Mouse (Mus musculus): ENCODE results near the gene Lzts2. TPM values are rescaled to one million over a fixed set of nuclear protein-coding genes. Genes with fewer than 3 reads are reported as not detected.
"Not testable (repeated sequence)": the region's sequence is repeated elsewhere in the genome, so short reads cannot be mapped to it uniquely, and the experiment has no call there.

The Lzts2 gene
- polyA plus RNA-seq, 1 experiment from 2014 or later = 29.1 TPM

DNA sequence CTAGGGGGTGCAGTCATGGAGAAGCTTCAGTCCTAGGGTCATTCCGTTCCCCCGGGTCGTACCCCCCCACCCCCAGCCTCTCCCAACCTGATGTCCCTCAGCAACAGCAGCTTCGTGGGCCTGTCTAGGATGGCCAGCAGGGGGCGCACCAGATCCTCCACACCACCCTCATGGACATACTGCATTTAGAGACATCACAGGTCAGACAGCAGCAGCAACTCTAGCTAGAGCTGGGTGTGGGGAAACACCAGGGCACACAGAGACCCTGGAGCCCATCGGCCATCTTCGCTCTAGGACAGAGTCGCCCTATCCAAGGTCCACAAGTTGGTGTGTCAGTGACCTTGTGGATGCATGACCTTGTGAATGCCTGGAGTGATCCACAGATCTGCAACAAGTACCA, 15.9 kb downstream of the Lzts2 start:
- Histone ChIP-seq H3K36me3 (peaks cover 34% of the 10 kb centered on the region), H3K4me3 (no peak overlapping the region), H3K9me3 (no peaks in the 10 kb centered on the region), H3K27ac (replicated peaks) (no peak overlapping the region), H3K4me1 (replicated peaks) (peaks cover 44% of the 10 kb centered on the region), H3K4me2 (no peak overlapping the region), H3K9ac (no peak overlapping the region), H3K27me3 (no peaks in the 10 kb centered on the region)
- ATAC-seq (ENCODE audit: low read depth) = no peak
- WGBS = 37% methylated on average over 8 of the region's 8 CpGs

- WGBS = 38% methylated on average over 20 of the region's 20 CpGs
- peak overlapping the region; percentile 22; the same call in 1 of the 2 replicates for H3K9ac ChIP-seq
- peak; percentile 48 for ATAC-seq (ENCODE audit: low read depth)
Observed at GRCm38 (mm10) chr19:45030746-45031693, 16.8 kb downstream of the Lzts2 start.

GRCm38 (mm10) chr19:45031780-45032179, 17.6 kb downstream of the Lzts2 start:
- peak; percentile 46; the same call in 1 of the 2 replicates for ATAC-seq (ENCODE audit: low read depth)
- Histone ChIP-seq H3K9ac (no peak overlapping the region), H3K36me3 (peaks cover 18% of the 10 kb centered on the region), H3K9me3 (no peaks in the 10 kb centered on the region), H3K4me3 (no peak overlapping the region), H3K27ac (replicated peaks) (no peak overlapping the region), H3K4me1 (replicated peaks) (peaks cover 44% of the 10 kb centered on the region), H3K4me2 (no peak overlapping the region), H3K27me3 (no peaks in the 10 kb centered on the region)
- WGBS = 20% methylated on average over 4 of the region's 4 CpGs

More at GRCm38 (mm10) chr19:45030746-45031693, 16.8 kb downstream of the Lzts2 start:
- Histone ChIP-seq H3K27me3 (no peaks in the 10 kb centered on the region), H3K4me1 (replicated peaks) (peaks cover 44% of the 10 kb centered on the region), H3K36me3 (peaks cover 25% of the 10 kb centered on the region), H3K4me3 (no peak overlapping the region), H3K27ac (replicated peaks) (no peak overlapping the region), H3K4me2 (peak overlapping the region; percentile 41), H3K9me3 (no peaks in the 10 kb centered on the region)

- H3K9ac ChIP-seq = 0 out of 2 replicates have a peak overlapping the region, but pooled peaks have one; percentile 22
- no peak overlapping the region for H3K27ac ChIP-seq (replicated peaks)
- H3K4me1 ChIP-seq (replicated peaks) = peaks cover 38% of the 10 kb centered on the region
- H3K9me3 ChIP-seq = no peaks in the 10 kb centered on the region
- no peaks in the 10 kb centered on the region for H3K27me3 ChIP-seq
- H3K36me3 ChIP-seq = peaks cover 8% of the 10 kb centered on the region; the same call in 1 of the 2 replicates
- WGBS = 51% methylated on average over 17 of the region's 17 CpGs
- H3K4me3 ChIP-seq = no peak overlapping the region
- no peak for ATAC-seq (ENCODE audit: low read depth)
- no peak overlapping the region for H3K4me2 ChIP-seq
Observed at GRCm38 (mm10) chr19:45032570-45033332, 18.5 kb downstream of the Lzts2 start.

- Histone ChIP-seq H3K9me3 (no peaks in the 10 kb centered on the region), H3K36me3 (no peaks in the 10 kb centered on the region), H3K9ac (no peak overlapping the region), H3K4me1 (replicated peaks) (peaks cover 12% of the 10 kb centered on the region), H3K27me3 (peaks cover 12% of the 10 kb centered on the region; the same call in 1 of the 2 replicates), H3K27ac (replicated peaks) (no peak overlapping the region), H3K4me2 (no peak overlapping the region), H3K4me3 (no peak overlapping the region)
- 29% methylated on average over 16 of the region's 16 CpGs for WGBS
- no peak for ATAC-seq (ENCODE audit: low read depth)
Observed at GRCm38 (mm10) chr19:45036867-45037266, 22.7 kb downstream of the Lzts2 start.

- WGBS = 95% methylated on average over 7 of the region's 7 CpGs
- H3K4me1 ChIP-seq (replicated peaks); H3K4me2 ChIP-seq; H3K27ac ChIP-seq (replicated peaks); H3K9me3 ChIP-seq; H3K9ac ChIP-seq; H3K36me3 ChIP-seq; ATAC-seq (ENCODE audit: low read depth); H3K4me3 ChIP-seq: not testable (repeated sequence)
- peaks cover 14% of the 10 kb centered on the region; the same call in 1 of the 2 replicates for H3K27me3 ChIP-seq
Observed at GRCm38 (mm10) chr19:45038198-45038597, 24.0 kb downstream of the Lzts2 start.

DNA sequence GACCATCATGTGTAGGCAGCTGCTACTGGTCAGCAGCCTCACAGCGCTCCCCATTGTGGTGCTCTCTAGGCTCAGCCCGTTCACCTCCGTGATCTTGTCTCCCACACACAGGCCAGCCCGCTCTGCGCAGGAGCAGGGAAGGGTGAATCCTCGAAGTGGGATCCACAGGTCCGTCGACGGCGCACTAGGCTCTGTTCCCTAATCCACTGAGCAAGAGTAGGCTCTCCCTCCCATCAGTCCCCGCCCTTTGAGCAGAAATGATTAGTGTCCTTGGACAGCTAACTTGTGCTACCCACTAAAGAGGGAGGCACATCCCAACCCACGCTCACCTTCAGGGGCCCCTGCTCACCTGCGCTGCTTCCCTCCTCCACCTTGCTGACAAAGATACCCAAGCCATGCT, 26.0 kb downstream of the Lzts2 start:
- peak; percentile 8; the same call in 1 of the 2 replicates for ATAC-seq (ENCODE audit: low read depth)
- Histone ChIP-seq H3K4me3 (no peak overlapping the region), H3K9ac (no peak overlapping the region), H3K4me2 (no peak overlapping the region), H3K4me1 (replicated peaks) (0 out of 2 replicates have a peak, but pooled peaks cover 2% of the 10 kb centered on the region), H3K27me3 (peaks cover 29% of the 10 kb centered on the region), H3K9me3 (no peaks in the 10 kb centered on the region), H3K36me3 (no peaks in the 10 kb centered on the region), H3K27ac (replicated peaks) (no peak overlapping the region)
- WGBS = 57% methylated on average over 13 of the region's 13 CpGs

- Histone ChIP-seq H3K9me3 (no peaks in the 10 kb centered on the region), H3K27me3 (peaks cover 34% of the 10 kb centered on the region), H3K4me3 (no peak overlapping the region), H3K27ac (replicated peaks) (no peak overlapping the region), H3K36me3 (peaks cover under 1% of the 10 kb centered on the region; the same call in 1 of the 2 replicates), H3K4me1 (replicated peaks) (peaks cover 33% of the 10 kb centered on the region), H3K4me2 (no peak overlapping the region), H3K9ac (no peak overlapping the region)
- WGBS = 59% methylated on average over 11 of the region's 11 CpGs
- no peak for ATAC-seq (ENCODE audit: low read depth)
Observed at GRCm38 (mm10) chr19:45044389-45044927, 30.2 kb downstream of the Lzts2 start.

DNA sequence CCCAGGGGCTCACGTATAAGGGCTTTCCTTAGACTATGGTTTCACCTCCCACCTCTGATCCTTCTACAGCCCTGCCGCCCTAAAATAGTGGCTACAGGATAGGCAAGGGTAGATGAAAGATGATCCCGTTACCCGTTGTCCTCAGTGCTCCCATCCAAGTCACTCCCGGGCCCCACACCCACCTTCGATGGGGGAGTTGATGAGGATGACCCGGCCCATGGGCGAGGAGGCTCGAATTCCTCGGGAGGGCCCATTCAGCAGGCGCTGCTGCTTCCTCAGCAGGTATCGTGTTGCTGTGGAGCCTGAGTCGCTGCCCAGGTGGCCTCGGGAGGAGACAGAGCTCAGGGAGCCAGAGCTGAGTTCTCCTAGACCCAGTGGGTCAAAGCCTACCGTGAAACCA, 31.0 kb downstream of the Lzts2 start:
- H3K36me3 ChIP-seq = peaks cover 8% of the 10 kb centered on the region
- H3K9me3 ChIP-seq = no peaks in the 10 kb centered on the region
- H3K4me2 ChIP-seq = no peak overlapping the region
- peaks cover 40% of the 10 kb centered on the region for H3K4me1 ChIP-seq (replicated peaks)
- WGBS = 47% methylated on average over 15 of the region's 15 CpGs
- H3K9ac ChIP-seq = no peak overlapping the region
- H3K27ac ChIP-seq (replicated peaks) = no peak overlapping the region
- no peak for ATAC-seq (ENCODE audit: low read depth)
- no peak overlapping the region for H3K4me3 ChIP-seq
- H3K27me3 ChIP-seq = peaks cover 28% of the 10 kb centered on the region

DNA sequence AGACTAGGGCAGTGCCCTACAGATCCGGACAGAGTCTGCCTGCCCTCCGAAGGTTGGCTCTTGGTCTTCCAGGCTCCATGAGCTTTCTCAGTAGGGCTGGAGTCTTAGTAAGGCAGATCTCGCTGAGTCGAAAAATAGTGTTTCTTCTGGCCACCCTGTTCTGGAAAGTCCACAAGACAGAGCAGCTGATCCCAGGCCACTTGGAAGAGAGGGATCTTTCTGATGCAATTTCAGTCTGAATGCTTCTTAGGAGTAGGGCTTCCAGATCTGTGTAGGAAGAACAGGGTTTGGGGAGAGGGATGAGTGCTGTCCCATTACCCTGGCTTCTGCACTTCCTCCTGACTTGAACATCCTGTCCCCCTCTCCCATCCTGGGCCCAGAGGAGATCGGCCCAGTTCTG, 31.4 kb downstream of the Lzts2 start, which contains the start of gene Pdzd7:
Gene Pdzd7 (minus strand): TSS at position 67 of the 400 bp plus-strand sequence.
- Histone ChIP-seq H3K9me3 (no peaks in the 10 kb centered on the region), H3K4me3 (peak within 1 kb of the TSS; percentile 59), H3K4me1 (replicated peaks) (peaks cover 44% of the 10 kb centered on the region), H3K36me3 (peaks cover 12% of the 10 kb centered on the region), H3K9ac (peak within 1 kb of the TSS; percentile 82), H3K27me3 (peaks cover 27% of the 10 kb centered on the region), H3K27ac (replicated peaks) (peak within 1 kb of the TSS; percentile 93), H3K4me2 (peak within 1 kb of the TSS; percentile 81)
- ATAC-seq (ENCODE audit: low read depth) = no peak
- 83% methylated on average over 5 of the region's 5 CpGs for WGBS

DNA sequence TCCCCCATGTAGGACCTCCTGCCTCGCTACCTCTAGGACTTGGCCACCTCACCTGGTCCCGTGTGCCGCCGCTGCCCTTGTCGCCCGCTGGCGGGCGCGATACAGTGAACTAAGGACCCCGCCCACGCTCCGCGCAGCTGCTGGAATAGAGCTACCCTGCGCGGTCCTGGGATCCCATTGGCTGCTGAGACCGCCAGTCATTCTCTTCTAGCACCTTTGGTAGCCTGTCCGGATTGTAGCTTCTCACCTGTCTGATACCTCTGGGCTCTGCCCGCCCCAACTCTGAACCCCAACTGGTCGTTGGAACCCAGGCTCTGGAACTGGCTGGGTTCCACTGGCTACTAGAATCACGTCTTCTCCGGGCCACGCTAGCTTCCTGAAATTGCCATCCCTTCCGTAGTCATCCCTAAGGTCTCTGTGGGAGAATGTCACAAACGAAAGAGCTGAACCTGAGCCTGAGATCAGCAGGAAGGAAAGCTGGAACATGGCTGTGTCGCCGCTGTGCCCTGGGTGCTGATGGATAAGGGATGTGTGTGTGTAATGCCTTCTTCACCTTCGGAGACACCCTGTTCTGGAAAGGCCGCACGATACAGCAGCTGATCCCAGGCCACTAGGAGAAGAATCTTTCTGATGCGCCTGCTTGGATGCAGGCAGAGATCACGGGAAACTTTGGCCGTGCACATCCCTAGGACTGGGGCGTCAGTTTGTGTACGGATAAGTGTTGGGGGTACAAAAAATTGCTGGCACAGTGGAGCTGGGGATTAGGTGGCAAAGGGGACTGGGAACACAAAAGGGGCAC, 32.5 kb downstream of the Lzts2 start:
- Histone ChIP-seq H3K27ac (replicated peaks) (peak overlapping the region; percentile 93), H3K4me2 (peak overlapping the region; percentile 81), H3K4me1 (replicated peaks) (peaks cover 44% of the 10 kb centered on the region), H3K36me3 (peaks cover 23% of the 10 kb centered on the region), H3K27me3 (peaks cover 27% of the 10 kb centered on the region), H3K9ac (peak overlapping the region; percentile 82), H3K4me3 (peak overlapping the region; percentile 59), H3K9me3 (no peaks in the 10 kb centered on the region)
- ATAC-seq (ENCODE audit: low read depth) = peak; percentile 64
- WGBS = 2% methylated on average over 34 of the region's 34 CpGs

Data from neural tube, embryonic 13.5 days (tissue).